Mouse (Mus musculus) gastrocnemius, postnatal 14 days (tissue): Measurements from ENCODE around the gene Glrx3. TPM values are rescaled to one million over a fixed set of nuclear protein-coding genes. Genes with fewer than 3 reads are reported as not detected.

Experiments used
- DNase-seq: peaks from one replicate; pipeline ENCODE4 v3.0.0; 2021; ENCODE audit warnings: mixed read lengths
- intact Hi-C: fragments of 180-260 bp; cut with DNase I; formaldehyde crosslinking; loops from one replicate; pipeline ENCODE4 v1.15.1; 2025; ENCODE audit warnings: low total_unique reads
- total RNA-seq, 2 experiments: library from RNA; stranded (reverse); gene quantifications; 2 replicates each; pipeline ENCODE4 v1.2.3; 2021

Gene Glrx3
- total RNA-seq, 2 experiments from 2014 or later = 83.3 to 90.5 TPM

DNA sequence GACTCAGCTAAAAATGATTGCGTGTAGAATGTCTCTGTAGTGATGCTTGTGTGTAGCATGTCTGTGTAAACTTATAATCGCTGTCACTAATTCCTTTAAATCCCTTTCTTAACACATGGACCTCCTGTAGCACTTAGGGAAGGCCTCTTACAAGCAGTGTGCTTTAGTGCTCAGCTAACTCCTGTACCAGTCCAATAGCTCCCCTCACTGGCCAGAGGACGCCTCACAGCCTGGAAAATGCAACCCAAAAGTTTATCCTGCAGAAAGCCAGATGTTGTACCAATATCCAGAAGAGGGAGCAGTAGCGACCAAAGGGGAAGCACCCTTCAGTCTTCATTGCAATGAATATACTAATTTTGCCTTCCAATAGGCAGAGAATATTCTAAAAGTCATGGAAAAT lies 30.8 kb downstream of the Glrx3 start:
- peak; percentile 52 for DNase-seq
- intact Hi-C loops = no loop called here

DNA sequence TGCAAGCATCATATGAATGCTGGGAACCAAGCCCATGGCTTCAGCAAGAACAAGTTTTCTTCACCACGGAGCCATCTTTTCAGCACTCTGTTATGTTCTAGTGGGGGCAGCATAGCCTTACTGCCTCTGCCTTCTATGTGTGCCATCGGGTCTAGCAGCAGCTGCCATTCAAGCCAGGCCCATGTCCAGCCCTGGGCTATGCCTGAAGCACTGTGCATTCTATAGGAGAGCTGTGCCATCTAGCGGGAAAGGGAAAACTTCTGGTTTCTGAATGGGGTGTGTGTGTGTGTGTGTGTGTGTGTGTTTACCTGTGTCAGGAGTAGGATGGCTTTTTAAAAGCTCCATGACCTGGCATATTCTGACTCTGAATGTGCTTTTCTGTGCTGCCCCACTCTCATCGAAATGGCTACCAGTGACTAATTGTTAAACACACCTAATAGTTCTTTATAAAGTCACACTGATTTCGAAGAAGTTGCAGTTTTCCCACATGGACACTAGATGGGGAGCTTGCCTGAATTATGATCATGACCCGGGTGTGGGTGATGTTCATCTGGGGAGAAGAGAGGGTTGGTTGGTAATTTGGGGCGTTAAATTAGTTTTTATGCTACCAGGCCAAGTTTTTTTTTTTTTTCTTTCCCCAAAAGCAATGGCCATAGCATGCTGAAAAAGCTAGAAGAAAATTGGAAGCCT lies 34.2 kb downstream of the Glrx3 start:
- no peak for DNase-seq
- intact Hi-C loops = no loop called here

DNA sequence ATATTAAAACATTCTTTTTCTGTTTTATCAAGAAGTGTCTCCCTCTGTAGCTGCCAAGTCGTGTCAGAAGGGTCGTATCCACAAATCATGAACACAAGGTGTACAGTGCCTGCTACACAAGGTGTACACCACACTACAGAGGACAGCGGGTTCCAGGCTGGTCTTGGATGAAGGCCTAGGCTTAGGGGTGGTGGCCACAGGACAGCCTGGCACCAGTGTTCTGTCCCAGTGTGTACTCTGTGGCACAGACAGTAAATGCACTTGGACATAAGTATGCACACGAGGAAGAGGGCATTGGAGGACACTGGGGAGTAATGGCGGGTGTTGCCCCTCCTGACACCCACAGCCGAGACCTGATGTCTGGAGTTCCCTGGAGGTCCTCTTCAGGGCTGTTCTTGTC lies 34.7 kb downstream of the Glrx3 start:
- intact Hi-C loops = no loop called here
- DNase-seq = no peak

DNA sequence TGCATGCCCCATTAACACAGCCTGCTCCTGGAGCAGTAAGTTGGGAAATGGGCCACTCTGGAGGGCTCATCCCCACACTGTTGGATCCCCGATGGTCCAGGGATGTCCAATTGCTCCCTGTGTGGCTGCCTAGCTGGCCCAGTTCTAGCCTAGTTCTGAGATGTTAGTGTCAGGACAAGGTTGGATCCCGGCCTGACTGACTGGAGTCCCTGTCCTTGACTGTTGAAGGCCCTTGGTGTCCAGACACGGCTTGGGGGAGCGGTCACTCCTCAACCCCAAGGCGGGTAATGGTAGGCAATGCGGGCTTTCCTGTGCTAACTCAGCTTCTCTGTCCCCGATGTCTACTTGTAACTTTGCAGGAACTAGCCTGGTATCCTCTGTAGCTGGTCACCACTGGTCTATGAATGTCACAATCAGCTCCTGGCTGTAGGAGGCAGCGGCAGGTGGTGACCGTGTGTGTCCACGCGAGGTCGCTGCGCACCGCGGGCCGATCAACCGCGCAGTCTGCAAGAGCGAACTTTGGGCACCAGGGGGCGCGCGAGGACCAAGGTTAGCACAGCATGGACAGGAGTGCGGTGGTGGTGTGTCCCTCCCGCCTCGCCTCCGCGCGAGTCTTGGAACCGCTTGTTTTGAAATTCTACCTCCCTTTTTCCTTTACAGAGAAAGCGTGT lies 40.7 kb downstream of the Glrx3 start:
- intact Hi-C loops = loop anchor here (2.0 to 5.0 kb wide), 2 partner anchors 73 to 949 kb away; no protein-coding TSS in a partner anchor
- DNase-seq = peak; percentile 93

DNA sequence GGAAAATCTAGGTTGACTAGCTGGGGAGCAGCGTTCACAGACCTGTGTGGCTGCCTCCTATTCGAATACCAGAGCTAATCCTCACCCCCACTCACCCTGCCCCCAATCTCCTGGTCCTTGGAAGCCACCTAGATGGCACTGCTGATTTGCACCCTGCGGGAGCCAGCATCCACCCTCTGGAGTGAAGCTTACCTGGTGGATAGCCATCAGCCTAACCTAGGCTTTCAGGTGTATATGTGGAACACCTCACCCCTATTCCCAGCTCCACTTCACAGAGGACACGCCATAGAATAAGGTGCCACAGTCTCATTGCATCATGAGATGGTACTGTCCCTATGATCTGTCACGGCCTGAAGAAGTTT lies 41.2 kb downstream of the Glrx3 start:
- no peak for DNase-seq
- intact Hi-C loops = loop anchor here (2.0 to 5.0 kb wide), 2 partner anchors 72 to 949 kb away; no protein-coding TSS in a partner anchor

DNA sequence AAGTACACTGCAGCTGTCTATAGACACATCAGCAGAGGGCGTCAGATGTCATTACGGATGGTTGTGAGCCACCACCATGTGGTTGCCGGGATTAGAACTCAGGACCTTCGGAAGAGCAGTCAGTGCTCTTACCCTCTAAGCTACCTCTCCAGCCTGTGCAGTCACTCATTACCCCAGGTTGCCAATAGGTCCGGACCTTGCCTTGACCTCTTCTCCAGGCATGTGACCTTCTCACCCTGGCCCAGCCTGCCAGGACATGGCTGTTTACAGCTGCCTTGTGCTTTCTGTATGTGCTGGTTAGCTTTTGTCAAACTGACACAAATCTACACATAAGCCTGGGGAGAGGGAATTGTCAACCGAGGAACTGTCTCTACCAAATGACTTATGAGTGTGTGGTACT lies 43.4 kb downstream of the Glrx3 start:
- intact Hi-C loops = loop anchor here (5.0 to 10.0 kb wide), 2 partner anchors 301 to 604 kb away; no protein-coding TSS in a partner anchor
- no peak for DNase-seq

DNA sequence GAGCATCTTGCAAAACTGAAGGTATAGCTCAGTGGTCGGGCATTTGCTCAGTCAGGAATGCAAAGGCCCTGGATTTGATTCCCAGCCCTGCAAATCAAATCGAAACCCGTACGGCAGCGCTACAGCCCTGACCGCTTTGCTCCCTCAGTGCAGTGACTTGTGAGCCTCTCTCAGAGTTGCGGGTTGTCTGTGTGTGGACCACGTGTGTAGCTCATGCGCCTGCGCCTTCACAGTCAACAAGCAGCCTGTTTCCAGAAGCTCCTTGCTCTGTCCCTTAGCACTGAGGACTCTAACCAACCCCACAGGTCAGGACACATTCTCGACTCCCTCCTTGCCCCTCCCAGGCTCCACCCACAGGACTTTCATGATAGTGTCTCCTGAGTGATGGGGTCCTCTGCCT lies 46.6 kb downstream of the Glrx3 start:
- DNase-seq = no peak
- intact Hi-C loops = loop anchor here (5.0 to 10.0 kb wide), 2 partner anchors 298 to 601 kb away; no protein-coding TSS in a partner anchor

DNA sequence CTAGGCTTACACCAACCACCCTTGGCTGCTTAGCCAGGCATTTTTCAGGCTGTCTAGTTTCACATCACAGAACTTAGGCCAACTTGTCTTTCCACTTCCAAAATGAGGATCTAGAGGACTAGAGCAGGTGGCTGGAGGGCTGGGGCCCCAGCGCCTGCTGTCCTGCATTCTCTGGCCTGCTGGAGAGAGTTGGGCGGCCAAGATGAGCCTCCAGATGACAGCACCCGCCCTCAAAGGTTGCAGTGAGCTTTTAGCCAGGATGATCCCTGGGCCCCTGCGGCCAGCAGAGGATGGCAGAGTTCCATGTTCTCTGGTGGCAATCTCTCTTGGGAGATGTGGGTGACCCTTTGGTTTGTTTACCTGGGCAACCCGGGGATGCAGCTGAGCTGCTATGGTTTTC lies 51.0 kb downstream of the Glrx3 start:
- intact Hi-C loops = loop anchor here (10.0 kb wide), 1 partner anchor 596 kb away; no protein-coding TSS in a partner anchor
- DNase-seq = peak; percentile 54

DNA sequence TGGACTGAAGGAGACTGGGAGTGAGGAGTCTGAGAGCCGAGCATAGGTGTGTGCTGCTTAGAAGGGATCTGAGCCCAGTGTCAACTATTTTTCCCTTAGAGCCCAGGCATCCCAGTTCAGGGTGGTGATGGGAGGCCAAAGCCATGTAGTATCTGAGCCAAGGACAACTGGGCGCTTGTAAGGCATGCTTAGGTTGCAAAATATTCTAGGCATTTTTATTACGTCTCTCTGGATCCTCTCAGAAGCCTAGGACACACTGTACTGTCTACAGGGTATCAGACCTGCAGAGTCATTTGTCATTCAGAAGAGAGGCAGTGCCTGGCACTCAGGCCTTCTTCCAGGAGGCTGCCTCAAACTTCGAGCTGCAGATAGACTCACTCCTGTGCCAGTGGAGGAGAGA lies 53.3 kb downstream of the Glrx3 start:
- intact Hi-C loops = no loop called here
- DNase-seq = no peak

DNA sequence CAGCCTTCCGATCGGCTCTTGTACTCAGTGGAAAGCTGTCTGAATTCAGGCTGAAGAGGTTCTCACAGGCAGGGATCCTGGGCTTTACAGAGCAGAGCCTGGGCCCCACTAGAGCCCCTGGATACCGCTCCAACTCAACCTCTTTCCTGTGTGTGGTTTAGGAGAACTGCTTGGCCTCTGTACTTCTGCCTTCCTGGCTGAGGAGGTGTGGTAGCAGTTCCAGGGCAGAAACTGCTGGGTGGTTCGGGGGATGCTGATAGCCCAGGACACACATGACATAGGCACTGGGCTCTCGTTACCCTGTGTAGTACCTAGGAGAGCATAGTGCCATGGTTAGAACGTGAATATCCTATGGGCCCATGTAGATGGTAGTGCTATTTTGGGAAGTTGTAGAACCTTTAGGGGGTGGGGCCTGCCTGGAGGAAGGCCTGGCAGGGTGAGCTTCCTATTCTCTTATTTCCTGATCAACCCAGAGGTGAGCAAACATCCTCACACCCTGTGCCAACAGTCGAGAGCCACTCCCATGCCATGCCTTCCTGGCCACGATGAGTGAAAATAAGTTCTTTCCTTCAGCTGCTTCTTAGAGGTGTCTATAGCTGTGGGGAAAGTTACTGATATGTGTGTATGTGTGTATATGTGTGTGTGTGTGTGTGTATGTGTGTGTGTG lies 55.0 kb downstream of the Glrx3 start:
- intact Hi-C loops = no loop called here
- no peak for DNase-seq

DNA sequence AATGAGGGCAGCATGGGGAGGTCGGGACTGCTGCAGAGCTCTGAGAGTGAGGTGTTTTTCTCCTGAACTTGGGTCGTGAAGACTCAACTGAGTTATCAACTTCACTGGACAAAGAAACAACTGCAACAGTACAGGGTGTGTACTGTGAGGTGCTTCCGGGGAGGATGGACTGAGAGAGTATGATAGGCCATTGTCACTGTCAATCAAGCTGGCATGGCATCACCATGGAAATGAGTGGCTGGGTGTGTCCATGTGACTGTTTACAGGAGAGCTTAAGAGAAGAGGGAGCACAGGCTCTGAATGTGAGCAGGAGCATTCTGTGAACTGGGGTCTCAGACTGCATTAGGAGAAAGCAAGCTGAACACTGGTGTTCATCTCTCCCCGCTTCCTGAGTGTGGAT lies 61.3 kb downstream of the Glrx3 start:
- intact Hi-C loops = no loop called here
- no peak for DNase-seq

DNA sequence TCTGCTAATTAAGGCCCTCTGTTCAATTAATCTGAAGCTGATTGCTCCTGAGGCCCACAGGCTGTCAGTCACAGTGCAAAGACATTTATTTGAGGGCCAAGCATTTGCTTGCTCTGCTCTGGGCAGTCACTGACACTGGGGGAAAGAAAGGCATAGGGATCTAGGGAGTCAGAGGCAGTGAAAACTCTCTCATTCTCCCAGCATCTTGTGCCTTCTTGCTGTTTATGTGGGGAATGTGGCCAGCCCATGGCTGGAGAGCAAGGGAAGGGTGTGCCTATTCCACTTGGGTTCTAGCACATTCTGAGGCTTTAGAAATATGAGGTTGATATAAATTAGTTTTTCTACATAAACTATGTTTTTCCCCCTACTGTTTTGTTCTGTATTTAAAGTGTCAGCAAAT lies 80.2 kb downstream of the Glrx3 start:
- no peak for DNase-seq
- intact Hi-C loops = no loop called here

DNA sequence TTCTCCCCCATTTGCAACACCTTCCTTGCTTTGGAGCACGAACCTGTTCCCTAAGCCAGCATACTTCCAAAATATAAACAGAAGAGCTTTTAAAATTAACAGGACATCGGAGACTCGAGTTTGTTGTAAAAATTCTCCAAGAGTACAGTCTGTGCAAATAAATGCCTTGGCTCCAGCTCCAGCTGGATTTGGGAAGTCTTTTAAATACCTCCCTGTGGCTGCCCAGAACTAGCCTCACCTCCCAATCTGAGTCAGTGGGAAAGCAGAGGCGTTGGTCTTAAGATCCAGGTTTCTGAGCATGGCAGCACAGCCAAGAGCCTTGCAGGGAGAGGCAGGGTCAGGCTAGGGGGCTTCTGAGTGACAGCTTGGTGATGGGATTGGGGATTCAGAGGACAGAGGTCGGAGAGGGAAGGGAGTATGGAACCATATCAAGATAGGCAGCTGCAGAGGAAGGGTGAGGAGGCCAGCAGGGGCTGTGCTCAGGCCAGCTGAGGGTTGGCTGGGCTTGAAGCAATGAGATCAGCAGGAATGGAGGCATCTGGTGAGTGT lies 80.7 kb downstream of the Glrx3 start:
- peak; percentile 49 for DNase-seq
- intact Hi-C loops = no loop called here

Other genes starting within 250 kb of the Glrx3 start
- 10 to 100 TPM in 1 of 2 experiments, 1 to 10 TPM in 1; 9.6 to 12.4 TPM for gene Ebf3, start 123.2 kb upstream of the Glrx3 start, total RNA-seq
- 1 to 10 TPM; 3.6 to 4.6 TPM for gene 9430038I01Rik, start 26.9 kb upstream of the Glrx3 start, total RNA-seq